Mouse (Mus musculus) CD4-positive, CD25-positive, alpha-beta regulatory T cell, adult 4 months (primary cell): ENCODE data around the gene Asb6. TPM values are rescaled to one million over a fixed set of nuclear protein-coding genes. Genes with fewer than 3 reads are reported as not detected.

Source experiments
- ATAC-seq: one replicate; pipeline ENCODE4 v1.8.0; 2017
- polyA plus RNA-seq, 2 experiments: library from polyadenylated mRNA; unstranded; fragments of 100-300 nt; shearing (Covaris generic); gene quantifications; one replicate each; pipeline ENCODE4 v1.2.1; 2017

The Asb6 gene
- polyA plus RNA-seq, 2 experiments from 2014 or later, result 33.1 to 65.6 TPM

DNA sequence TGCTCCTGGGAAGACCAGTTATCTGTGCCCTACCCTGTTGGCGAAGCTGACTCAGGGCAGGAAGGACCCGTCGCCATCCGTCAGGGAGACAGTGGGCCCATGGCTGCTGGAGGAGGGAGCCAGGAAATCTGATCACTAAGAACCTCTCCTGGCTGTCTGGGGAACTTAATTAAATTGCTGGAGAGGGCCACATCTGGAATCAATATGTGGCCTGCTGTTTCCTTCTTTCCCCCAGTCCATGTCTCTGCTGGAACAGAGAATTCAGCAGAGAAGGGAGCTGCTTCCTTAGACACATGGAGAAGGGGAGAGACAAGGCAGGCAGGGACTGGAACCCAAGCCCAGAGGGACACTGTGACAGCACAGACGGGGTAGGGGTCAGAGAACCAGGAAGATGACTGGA is 3.5 kb upstream of the Asb6 start:
- ATAC-seq, result no peak

DNA sequence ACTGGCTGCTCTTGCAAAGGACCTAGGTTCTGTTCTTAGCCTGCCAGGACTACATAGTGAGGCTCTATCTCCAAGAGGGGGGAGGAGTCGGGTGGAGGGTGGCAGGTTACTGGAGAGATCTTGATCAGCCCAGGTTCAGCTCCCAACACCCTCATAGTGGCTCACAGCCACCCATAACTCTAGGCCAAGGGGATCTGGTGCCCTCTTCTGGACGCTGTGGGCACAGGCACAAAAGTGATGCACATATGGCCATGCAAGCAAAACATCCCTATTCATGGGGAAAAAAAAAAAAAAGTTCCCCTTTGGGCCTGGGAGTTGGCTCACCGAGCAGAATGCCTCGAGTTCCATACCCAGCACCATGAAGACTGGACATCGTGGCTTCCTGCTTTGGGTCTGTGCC is 818 bp downstream of the Asb6 start:
- no peak for ATAC-seq

DNA sequence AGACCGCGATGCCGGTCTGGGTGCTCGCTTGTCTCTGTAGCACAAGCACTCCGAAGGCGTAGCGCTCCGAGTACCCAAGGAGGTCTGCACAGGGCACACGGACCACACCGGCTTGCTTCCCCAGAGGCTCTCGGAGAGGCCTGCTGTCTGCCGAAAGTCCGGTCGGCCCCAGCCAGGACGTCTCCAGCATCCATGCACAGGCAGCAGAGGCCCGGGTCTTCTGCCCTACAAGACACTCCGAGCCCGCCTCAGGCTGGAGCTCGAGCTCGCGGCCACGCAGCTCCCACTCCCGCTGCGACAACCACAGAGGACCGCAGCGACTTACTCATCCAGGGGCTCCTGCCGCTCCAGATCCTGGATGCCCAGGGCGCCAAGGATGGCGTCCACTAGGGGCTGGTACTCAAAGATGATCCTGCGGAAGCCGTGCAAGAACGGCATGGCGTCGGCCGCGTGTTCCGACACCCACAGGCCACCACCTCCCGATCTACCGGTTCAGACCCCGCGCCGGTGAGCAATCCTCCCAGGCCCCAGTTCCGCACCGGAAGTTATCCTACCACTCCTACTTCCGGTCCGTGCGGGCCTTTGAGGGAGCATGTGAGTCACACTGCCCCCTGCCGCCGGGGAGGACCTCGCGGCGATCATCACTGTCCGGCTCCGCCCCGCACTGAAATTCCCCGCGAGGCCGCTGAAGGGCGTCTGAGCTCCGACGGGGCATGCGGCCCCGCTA is 2.2 kb downstream of the Asb6 start:
- peak; percentile 93 for ATAC-seq

DNA sequence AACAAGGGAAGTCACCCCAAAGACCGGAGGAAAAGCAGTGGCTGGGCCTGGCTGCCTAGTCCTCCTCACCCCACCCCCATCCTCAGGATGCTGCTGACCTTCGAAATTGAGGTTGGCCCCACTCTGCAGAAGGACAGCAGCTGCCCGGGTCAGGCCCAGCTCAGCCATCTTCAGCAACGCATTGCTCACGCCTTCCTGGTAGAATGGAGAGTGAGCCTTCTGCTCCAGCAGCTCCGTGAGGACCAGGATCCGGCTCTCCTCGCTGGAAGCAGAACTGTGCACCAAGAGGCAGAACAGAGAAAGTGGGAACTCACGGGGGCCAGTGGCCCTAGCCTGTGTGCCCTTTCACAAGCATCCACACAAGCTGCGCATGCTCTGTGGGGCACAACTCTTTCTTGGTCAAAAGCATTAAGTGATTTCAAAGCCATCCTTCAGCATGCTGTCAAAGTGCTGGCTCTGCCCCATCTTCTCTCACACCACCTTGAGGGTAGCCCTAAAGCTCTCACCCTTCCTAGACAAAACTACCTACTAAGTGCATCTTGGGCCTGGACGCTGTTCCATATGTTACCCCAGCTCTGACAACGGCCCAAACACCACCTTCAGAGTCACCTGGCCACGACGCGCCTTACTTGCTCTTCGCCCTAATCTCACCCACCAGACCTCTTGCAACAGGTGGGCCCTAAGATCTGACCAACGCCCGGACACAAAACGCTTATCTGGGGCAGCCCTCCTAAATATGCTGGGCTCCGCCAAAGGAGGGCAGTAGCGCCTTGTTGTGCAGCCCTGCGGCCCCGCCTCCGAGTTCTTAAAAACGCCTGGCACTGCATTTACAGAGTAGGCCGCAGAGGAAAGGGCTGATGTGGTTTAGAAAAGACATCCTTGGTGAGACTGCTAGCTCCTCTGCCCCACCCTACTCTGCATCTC is 3.0 kb downstream of the Asb6 start:
- ATAC-seq, result peak; percentile 46

DNA sequence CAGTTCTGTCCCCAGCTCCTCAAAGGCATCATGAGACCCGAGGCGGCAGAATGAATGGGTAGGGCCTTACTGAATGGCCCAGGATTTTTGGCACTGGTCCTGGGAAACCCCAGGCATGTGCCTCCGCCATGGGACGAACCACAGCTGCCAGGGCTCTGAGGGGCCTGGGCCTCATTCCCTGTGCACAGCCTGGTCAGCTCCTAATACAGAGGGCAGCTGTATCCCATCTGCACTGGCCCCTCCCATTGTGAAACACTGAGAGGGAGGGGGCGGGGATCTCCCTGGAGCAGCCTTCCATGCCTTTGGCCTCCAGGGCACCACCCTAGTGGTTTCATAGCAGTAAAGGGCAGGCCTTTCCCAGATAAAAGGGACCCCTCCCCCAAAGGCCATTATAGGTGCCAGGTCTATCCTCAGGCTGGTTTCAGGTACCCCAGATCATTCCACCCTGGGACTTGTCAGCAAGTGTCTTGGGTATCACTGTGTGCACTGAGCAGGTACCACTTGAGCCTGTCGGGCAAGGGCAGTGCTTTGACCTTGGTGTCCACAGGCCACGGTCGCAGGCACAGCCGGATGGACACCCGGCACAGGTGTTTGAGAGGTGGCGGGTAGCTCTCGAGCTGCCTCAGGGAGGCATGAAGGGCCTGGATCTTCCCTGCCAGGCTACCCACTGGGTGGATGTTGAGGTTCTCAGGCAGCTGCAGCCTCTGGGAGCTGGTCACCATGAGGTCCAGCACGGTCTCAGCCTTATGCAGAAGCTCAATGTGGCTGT is 6.6 kb downstream of the Asb6 start:
- ATAC-seq, result no peak

DNA sequence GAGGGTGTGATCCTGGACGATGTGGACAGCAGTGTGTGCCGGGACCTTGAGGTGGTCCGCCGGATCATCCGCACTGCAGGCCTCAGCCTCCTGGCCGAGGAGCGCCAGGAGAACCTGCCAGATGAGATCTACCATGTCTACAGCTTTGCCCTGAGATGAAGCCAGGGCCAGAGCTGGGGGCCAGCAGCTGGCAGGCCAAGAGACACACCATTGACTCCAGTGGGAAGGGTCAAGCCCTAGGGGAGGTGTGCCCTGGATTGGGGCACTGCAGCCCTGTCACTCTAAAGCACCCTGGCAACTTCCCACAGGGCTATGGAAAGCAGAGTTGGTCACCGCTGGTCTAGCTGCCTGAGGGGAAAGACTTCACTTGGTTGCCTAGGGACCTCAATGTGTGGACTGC is 7.7 kb downstream of the Asb6 start:
- no peak for ATAC-seq

DNA sequence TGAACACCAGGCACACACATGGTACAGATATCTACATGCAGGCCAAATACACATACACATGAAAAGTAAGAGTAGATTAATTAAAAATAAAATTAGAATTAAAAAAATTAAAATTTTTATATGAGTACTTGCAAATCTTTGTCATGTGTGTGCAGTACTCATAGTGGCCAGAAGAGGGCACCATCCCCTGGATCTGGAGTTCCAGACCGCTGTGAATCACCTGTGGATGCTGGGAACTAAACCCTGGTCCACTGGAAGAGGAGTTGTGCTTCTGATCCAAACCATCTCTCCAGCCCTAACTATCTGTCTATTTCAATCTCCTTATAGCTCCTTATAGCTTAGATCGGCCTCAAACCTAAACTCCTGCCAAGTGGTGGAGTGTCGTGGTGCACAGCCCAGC is 9.1 kb downstream of the Asb6 start:
- no peak for ATAC-seq

DNA sequence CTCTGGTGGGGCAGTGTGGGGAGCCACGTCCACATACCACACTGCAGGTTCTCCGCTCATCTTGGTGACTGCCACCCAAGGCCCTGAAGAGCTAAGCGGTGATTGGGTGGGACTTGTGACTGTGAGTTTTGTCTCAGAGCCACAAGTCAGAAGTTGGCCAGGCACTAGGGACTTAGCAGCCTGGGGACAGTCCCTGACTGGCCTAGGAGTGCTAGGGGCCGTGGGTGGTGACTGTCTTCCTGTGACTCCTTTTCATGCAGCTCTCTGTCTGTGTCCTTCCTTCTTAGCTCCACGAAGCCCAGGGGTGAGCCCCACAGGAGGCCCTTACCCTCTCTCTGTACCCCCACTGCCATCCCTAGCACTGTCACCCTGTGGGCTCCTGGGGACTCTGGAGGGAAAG is 10.3 kb downstream of the Asb6 start:
- ATAC-seq, result peak; percentile 63

DNA sequence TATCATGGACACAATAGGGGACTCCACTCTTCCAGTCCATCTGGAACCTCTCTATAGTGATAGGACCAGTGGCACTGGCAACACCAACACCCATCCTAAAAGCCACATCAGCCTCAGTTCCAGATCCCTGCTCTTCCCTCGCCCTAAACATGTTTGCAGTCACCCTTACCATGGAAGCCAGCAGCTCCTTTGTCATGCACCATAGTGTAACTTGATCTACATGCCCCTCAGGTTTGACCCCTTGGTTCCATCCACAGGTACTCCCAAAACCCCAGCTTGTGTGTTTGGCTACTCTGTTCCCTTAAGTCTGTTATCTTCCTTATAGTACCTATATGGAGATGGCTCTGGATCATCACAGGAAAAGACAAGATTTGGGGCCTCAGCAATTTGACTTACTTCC is 13.8 kb downstream of the Asb6 start:
- ATAC-seq, result no peak

DNA sequence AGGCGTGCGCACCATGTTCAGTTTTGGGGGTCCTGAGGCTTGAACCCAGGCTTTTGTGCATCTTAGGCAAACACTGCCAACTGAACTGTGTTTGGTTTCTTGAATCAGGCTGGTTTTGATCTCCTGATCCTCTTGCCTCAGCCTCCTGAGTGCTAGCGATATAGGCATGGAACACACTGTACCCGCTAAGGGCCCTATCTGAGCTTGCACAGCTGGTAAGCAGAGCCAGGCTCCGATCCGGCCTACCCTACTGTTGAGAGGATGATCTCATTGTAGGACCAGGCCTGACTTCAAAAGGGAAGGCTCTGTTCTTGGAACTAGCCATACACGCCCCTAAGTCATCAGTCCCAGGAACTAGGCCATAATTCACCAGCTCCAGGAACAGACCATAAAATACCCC is 19.6 kb downstream of the Asb6 start:
- no peak for ATAC-seq

DNA sequence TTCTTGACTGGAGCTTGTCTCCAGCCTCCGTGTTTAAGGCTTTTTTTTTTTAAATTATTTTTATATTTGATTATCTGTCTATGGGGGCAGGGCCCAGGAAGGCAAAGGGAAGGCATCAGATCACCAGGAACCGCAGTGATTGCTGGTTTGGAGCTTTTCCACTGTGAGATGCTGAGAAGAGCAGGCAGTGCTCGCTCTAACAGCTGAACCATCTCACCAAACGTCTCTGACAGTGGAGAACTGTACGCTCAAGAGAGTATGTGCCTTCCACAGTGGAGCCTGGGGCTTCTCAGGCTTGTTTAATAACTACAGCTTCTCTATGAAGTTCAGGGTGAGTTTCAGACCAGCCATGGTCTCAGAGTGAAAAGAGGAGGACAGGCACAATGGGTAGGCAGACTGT is 20.6 kb downstream of the Asb6 start:
- ATAC-seq, result no peak

DNA sequence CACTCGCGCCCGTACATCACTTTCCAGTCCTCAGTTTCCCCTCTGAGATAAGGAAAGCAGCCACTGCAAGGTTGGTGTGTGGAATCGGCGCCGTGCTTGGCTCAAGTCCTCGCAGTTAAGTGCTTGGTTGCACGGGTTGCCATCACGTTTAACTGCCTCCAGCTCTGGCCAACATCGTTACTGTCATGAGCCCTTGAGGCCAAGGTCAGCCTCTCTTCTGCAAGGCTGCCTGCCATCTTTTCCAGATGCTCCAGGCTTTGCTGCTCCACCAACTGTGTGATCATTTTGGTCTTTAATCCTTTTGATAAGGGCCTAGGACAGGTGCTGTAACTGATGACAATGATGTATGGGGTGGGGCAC is 21.9 kb downstream of the Asb6 start:
- no peak for ATAC-seq

DNA sequence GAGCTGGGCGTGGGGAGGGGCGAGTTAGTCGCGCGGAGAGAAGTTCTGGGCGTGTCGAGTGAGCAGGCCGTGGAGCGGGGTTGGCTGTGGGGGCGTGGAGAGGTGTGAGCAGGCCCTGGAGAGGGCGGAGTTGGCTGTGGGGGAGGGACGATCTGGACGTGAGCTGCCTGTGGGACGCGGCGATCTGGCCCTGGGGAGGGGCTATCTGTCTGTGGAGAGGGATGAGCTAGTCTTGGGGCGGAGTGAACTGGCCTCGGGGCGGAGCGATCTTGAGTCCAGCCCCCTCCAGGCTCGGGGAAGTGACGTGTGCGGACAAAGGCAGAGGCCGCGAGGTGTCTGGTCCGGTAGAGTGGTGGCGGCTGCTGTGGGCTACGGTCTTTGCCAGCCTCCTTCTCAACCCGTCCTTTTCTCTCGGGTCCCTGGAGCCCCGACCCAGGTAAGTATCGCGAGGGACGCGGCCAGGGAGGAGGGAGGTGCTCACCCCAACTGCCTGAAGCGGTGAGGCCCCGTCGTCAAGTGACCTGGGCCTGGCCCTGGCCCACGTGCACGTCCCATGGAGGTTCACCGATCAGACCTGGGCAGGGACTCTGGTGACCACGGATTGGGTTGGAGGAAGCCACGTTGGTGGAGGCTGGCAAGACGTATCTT is 22.4 kb downstream of the Asb6 start, which contains the start of gene Ntmt1:
Ntmt1 (plus strand) TSS at position 179 of the 648 bp plus-strand sequence.
- peak; percentile 98 for ATAC-seq

DNA sequence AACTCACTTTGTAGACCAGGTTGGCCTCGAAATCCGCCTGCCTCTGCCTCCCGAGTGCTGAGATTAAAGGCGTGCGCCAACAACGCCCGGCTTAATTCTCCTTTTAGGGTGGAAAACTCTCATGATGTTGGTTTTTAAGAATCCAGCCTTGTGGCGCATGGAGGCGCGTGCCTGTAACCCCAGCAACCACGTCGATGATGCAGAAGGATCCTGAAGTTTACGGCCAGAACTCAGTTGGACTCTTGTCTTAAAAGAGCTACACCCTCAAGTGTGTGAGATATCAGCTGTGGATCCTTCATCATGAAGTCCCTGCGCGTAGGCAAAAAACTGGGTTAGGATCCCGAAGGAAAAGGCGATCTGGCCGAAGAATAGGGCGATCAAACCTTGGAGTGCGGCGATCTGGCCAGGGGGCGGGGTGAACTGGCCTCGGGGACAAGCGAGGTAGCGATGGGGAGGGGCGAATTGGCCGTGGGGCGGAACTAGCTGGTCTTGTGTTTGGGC is 22.9 kb downstream of the Asb6 start:
- ATAC-seq, result peak; percentile 1

DNA sequence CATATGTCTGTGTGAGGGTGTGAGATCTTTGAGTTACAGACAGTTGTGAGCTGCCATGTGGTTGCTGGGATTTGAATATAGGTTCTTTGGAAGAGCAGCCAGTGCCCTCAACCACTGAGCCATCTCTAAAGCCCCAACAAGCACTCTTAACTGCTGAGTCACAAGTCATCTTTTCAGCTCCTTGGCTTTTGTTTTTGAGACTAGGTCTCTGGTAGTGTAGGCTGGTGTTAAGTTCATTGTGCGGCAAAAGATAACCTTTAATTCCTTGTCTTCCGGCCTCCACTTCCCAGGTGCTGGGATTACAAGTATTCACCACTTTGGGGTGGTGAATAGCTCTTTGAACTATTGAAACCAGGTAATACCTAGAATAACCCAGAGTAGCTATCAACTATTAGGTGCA is 24.1 kb downstream of the Asb6 start:
- no peak for ATAC-seq

DNA sequence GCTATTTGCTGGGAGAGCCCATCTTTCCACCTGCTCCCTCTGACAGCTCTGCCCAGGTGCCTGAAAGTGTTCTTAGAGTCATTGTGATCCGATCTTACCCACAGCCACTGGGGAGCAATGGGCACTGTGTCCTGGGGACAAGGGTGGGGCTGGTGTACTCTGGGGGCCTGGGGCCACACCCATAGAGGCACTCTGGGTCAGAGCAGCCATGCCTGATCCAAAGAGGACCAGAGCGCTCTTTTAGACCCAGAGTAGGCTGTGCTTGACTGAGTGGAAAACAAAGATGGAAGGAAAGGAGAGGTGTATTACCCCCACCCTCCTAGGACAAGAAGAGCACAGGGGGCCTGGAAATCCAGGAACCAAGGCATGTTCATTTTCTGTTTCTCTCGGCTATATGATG is 26.5 kb downstream of the Asb6 start, which contains the start of gene 1700001O22Rik:
1700001O22Rik (minus strand) TSS at position 58 of the 400 bp plus-strand sequence.
- ATAC-seq, result no peak

DNA sequence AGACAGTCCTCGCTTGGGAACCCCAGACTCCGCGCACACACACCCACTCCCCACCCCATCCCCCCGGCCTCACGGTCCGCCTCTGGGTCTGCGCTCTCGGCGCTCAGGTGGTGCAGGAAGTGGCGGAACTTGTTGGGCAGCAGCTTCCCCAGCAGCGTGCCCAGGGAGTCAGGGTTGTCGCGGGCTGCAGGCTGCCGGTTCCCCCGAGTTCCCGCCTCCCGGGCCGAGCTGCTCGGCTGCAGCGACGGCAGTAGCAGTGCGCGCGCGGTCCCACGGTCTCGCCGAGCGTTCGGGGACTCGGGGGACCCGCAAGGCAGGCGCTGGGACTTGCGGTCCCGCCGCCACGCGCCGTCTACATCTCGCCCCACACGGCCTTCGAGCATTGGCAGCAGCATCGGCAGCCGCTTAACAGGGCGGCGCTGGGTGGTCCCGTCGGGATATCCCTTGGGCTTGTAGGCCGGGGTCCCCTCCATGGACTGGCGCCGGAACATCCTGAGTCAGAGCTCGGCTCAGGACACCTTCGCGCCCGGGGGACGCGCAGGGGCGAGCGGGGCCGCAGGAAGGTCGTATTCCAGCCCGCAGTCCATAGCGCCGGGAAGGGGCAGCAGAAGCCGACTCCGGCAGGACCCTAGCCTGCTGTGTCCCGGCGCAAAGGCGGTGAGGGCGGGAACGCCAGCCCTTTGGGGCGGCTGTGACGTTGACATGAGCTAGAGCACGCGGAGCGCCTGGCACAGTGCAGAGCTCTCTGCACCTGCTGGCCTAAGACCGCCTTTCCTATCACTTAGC is 28.9 kb downstream of the Asb6 start:
- peak; percentile 54 for ATAC-seq

DNA sequence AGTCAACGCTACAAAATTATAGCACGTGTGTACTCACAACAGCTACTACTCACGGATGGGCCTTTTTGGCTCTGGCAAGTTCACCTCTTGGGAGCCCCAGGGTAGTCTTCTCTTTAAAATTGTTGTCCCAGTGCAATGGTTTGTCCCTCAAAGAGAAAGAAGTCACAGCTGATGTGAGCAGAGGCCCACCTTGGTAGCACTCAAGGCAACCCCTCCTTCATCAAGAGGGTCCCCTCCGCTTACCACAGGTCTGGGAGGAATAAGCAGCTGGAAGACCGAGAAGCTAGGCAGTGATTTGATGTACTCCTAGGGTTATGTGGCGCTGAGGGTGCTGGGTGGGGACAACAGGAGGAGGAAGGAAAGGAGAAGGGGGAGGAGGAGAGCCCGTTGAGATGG is 29.5 kb downstream of the Asb6 start:
- no peak for ATAC-seq

DNA sequence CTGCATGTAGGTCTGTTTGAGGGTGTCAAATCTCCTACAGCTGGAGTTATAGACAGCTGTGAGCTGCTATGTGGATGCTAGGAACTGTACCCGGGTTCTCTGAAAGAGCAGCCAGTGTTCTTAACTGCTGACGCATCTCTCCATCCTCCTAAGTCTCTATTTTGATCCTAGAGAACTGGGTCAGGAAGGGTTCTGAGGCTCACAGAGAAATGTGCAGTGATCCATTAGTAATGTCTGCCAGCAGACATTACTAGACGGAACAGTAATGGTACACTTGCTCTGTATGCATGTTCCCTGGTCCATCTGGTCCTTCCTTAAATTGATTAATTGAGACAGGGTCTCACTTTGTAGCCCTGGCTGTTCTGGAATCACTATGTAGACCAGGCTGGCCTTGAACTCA is 30.7 kb downstream of the Asb6 start:
- no peak for ATAC-seq

DNA sequence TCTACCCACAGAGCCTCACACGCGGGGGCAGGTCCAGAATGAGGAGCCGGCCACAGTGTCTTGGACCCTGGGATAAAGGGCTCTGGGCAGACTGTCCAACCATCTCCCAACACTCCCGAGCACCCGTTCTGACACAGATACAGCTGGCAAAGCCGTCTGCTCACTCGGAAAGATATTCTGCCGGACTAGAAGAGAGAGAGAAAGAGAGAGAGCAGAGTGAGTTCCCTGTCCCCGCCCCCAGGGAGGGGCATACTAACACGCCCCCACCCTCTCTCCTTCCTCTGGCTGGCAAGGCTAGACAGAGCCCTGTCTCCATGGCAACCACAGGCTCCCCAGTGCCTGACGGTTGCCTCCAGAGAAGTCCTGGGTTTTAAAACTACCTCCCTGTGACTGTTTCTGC is 33.8 kb downstream of the Asb6 start:
- peak; percentile 79 for ATAC-seq

DNA sequence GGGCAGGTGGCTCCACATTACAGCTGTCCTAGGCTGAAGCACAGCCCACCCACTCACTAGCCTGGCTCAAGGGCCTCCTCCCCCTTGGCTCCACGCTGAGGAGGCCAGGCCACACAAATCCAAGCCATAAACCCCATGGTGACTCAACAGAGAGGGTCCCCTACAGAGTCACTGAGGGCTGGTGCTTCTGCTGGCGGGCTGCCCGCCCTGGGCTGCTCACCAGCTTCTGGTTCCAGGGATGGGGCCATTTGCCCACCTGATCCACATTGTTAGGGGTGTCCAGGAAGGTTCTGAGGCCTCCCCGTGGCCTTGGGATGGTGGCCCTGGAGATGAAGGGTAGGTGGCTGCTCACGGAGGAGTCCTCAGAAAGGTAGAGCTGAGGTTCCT is 34.3 kb downstream of the Asb6 start:
- no peak for ATAC-seq
